Mouse (Mus musculus): ENCODE data around the gene Ppih. TPM values are rescaled to one million over a fixed set of nuclear protein-coding genes. Genes with fewer than 3 reads are reported as not detected.
A peak's percentile ranks its signal among the peaks of the same experiment; 100 is the strongest.

The Ppih gene
- polyA plus RNA-seq, 1 experiment: 17.0 TPM

DNA sequence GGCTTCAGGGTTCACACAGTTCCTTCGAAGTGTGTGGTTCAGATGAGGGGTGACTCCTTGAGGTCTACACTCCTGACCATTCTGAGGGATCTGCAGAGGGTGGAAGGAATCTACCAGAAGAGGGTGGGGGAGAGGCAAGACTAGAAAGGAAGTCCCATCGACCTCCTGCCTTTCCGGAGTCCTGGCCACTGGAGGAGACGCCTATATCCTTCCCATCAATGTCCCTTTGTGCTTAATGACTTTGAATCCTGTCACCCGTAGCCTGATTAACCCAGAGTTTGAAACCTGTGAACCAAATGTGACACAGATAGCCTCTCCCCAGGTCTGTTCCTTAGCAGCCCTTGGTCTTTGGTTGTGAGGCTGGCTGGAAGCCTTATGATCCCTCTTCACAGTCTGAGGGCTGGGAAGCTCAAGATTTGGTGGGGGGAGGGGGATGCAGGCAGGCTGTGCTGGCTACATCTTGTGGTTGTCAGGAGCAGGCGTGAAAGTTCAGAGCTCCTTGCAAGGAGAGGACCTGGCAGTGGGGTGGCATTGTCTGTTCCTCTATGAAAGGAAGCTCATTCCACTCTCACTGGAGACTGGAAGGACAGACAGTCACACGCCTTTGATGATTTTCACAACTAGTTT lies 59.1 kb downstream of the Ppih start:
- peaks cover 32% of the 10 kb centered on the region for H3K4me1 ChIP-seq (ENCODE audit: control insufficient read depth, insufficient read depth, insufficient read length, low read length)
- no peak overlapping the region; the same call in 1 of the 2 replicates for H3K4me3 ChIP-seq (ENCODE audit: insufficient read depth, low read depth, low read length)
- H3K27ac ChIP-seq (replicated peaks; ENCODE audit: low read depth, low read length): peak overlapping the region; percentile 99

DNA sequence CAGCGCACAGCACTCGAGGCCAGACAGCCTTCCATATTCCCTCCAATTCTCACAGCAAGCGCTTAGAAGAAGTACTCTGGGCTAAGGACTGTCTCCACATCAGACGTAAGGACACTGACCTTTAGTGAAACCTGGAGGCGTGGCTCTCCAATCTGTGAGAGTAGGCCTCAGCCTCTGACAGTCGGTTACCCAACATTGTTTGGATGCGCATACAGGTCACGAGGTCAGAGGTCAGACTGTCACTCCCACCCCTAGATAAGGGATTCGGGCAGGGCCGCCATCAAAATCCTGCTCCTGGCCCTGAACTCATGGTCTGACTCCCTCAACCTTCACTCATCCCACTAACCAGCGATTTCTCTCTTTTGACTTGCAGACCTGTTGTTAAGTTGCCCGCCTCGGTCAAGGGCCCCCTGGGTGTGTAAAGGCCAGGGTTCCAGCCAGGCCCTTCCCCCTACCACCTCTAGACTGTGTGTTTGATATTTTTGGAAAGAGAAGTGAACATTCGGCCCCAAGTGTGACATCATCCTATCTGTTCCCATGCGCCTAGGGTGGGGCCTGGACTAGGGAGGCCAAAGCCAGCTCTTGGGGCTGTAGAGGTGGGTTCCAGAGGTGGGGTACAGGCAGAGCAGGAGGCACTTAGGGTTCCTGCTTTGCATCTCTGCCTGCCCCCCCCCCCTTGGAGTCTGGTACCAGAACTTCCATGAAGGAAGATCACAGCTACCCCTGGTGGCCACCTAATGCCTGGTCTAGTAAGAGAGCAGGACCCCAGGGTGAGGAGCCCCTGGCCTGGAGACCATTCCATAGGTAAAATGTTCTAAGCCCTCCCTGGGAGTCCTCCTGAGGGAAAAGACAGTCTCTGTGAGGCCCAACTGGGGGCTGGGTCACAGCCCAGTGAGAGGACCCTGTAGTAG lies 60.7 kb downstream of the Ppih start:
- no peak overlapping the region for H3K4me3 ChIP-seq (ENCODE audit: insufficient read depth, low read depth, low read length)
- peaks cover 32% of the 10 kb centered on the region for H3K4me1 ChIP-seq (ENCODE audit: control insufficient read depth, insufficient read depth, insufficient read length, low read length)
- peak overlapping the region; percentile 73 for H3K27ac ChIP-seq (replicated peaks; ENCODE audit: low read depth, low read length)

DNA sequence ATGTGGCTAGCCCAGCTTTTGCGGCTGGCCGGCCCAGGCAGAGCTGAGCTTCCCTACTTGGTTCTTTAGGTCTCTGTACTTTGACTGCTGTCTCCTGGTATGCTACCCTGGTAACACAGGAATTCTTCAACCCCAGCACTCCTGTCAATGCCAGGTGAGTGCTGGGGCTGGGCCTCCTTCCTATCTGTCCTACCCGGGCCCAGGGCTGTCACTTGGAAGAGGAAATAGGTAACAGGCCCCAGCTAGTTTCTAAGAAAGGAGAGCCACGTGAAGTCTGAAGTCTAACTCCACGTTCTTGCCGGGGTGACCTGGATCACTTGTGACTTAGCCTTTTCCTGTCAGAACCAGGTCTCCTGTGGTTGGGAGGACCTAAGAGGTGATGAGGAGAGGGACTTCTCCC lies 63.3 kb downstream of the Ppih start:
- H3K4me1 ChIP-seq (ENCODE audit: control insufficient read depth, insufficient read depth, insufficient read length, low read length): peaks cover 26% of the 10 kb centered on the region
- no peak overlapping the region for H3K4me3 ChIP-seq (ENCODE audit: insufficient read depth, low read depth, low read length)
- peak overlapping the region; percentile 48 for H3K27ac ChIP-seq (replicated peaks; ENCODE audit: low read depth, low read length)

DNA sequence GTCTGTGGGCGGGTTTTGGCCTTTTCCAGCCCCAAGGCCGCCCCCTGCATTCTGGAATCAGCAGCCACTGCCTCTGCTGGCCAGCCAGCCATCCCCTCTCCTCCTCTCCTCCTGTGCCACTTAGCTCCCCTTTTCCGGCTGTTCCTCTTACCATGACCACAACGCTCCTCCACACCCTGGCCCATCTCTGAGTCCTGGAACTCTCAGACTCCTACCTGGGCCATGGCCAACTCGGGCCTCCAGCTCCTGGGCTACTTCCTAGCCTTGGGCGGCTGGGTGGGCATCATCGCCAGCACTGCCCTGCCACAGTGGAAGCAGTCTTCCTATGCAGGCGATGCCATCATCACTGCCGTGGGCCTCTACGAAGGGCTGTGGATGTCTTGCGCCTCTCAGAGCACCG lies 65.0 kb downstream of the Ppih start, which contains the start of gene Cldn19:
Cldn19 (plus strand) TSS at position 64 of the 400 bp plus-strand sequence.
- no peak within 1 kb of the TSS for H3K4me3 ChIP-seq (ENCODE audit: insufficient read depth, low read depth, low read length)
- H3K4me1 ChIP-seq (ENCODE audit: control insufficient read depth, insufficient read depth, insufficient read length, low read length): peaks cover 20% of the 10 kb centered on the region
- H3K27ac ChIP-seq (replicated peaks; ENCODE audit: low read depth, low read length): no peak within 1 kb of the TSS

DNA sequence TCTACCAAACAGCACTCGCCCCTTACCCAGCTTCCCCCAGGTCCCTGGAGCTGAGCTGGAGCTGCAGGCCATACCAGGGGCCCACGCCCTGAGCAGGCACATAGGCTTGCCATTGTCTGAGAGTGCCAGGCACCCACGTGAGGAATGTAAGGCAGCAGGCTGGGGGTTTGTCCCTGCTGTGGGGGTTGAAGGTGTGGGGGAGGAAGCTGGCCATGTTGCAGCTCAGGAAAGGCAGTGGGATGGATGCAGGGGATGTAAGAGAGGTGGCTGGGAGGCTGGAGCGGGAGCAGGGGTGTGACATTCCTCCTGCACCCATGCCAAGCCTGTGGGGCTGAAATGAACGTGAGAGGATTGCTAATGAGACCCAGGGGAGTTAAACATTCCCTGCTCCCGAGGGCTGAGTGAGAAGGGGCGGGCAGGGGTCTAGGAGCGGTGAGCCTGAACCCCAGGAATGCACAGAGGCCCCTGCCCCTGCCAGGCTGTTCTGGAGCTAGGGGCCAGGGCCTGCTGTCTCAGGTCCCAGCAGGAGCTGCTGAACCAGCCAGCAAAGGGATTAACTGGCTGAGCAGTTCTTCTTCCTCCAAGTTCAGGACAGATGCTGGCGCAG lies 66.2 kb downstream of the Ppih start:
- H3K4me3 ChIP-seq (ENCODE audit: insufficient read depth, low read depth, low read length): no peak overlapping the region
- H3K27ac ChIP-seq (replicated peaks; ENCODE audit: low read depth, low read length): no peak overlapping the region
- H3K4me1 ChIP-seq (ENCODE audit: control insufficient read depth, insufficient read depth, insufficient read length, low read length): peaks cover 14% of the 10 kb centered on the region

DNA sequence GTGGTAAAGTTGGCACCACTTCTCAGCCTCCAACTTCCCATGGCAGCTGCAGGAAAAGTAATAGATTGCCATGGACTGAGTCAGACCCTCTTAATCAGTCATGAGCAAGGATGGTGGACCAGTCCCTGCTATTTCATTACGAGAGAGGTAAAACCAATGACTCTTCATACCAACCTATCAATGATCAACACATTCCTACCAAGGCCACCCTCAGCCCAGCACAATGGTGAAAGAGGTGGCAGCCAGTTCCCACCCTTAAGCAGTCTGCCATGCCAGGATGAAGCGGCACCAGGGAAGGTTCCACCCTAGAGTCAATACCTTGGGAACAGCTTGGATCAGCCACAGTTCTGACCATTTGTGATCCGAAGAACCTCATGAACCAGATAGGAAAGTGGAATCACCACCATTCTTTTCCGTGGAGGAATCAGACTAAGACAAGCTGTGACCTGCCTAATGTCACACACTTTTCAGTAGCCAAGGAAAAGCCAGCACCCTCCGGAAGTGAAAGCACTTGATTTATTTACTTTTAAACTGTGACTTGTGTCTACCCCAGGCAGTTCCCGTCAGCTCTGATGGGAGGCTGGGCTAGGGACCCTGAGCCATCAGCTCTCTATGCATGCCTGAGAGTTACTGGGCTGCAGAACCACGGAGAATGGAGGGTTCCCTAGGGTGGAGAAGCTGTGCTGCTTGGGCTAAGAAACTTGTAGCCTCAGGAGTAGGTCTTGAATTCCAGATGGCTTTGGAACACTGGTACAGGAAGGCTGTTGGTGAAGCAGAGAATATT lies 68.1 kb downstream of the Ppih start:
- no peak overlapping the region for H3K4me3 ChIP-seq (ENCODE audit: insufficient read depth, low read depth, low read length)
- no peak overlapping the region for H3K27ac ChIP-seq (replicated peaks; ENCODE audit: low read depth, low read length)
- peaks cover 4% of the 10 kb centered on the region; the same call in 1 of the 2 replicates for H3K4me1 ChIP-seq (ENCODE audit: control insufficient read depth, insufficient read depth, insufficient read length, low read length)

Other genes starting within 250 kb of the Ppih start
- gene Slc2a1, start 211.8 kb downstream of the Ppih start, polyA plus RNA-seq (2012; ENCODE audit: insufficient read depth, insufficient read length, missing spikeins): 2.8 and 7.4 TPM in 2 replicates
- 16.2 and 24.1 TPM in 2 replicates for gene Zfp691, start 146.4 kb downstream of the Ppih start, polyA plus RNA-seq (2012; ENCODE audit: insufficient read depth, insufficient read length, missing spikeins)
- not detected in 2 replicates for gene Ermap, start 130.5 kb downstream of the Ppih start, polyA plus RNA-seq (2012; ENCODE audit: insufficient read depth, insufficient read length, missing spikeins)
- 30.6 and 38.8 TPM in 2 replicates for gene Svbp, start 125.2 kb downstream of the Ppih start, polyA plus RNA-seq (2012; ENCODE audit: insufficient read depth, insufficient read length, missing spikeins)
- not detected in 2 replicates for gene Tmem269, start 102.3 kb downstream of the Ppih start, polyA plus RNA-seq (2012; ENCODE audit: insufficient read depth, insufficient read length, missing spikeins)
- 4.3 and 6.8 TPM in 2 replicates for gene AU022252, start 87.8 kb downstream of the Ppih start, polyA plus RNA-seq (2012; ENCODE audit: insufficient read depth, insufficient read length, missing spikeins)
- gene P3h1, start 87.6 kb downstream of the Ppih start, polyA plus RNA-seq (2012; ENCODE audit: insufficient read depth, insufficient read length, missing spikeins): 5.7 and 6.5 TPM in 2 replicates
- 0.46 TPM in 1 of 2 replicates, not detected in the other for gene Cldn19, start 65.1 kb downstream of the Ppih start, polyA plus RNA-seq (2012; ENCODE audit: insufficient read depth, insufficient read length, missing spikeins)
- 573 and 1,023 TPM in 2 replicates for gene Ybx1, start 25.9 kb downstream of the Ppih start, polyA plus RNA-seq (2012; ENCODE audit: insufficient read depth, insufficient read length, missing spikeins)
- 0.87 TPM in 1 of 2 replicates, not detected in the other for gene Ccdc30, start 95.0 kb upstream of the Ppih start, polyA plus RNA-seq (2012; ENCODE audit: insufficient read depth, insufficient read length, missing spikeins)
- 44.7 and 46.7 TPM in 2 replicates for gene Ppcs, start 101.9 kb upstream of the Ppih start, polyA plus RNA-seq (2012; ENCODE audit: insufficient read depth, insufficient read length, missing spikeins)
- 0.99 TPM in 1 of 2 replicates, not detected in the other for gene Zmynd12, start 102.3 kb upstream of the Ppih start, polyA plus RNA-seq (2012; ENCODE audit: insufficient read depth, insufficient read length, missing spikeins)
- not detected in 2 replicates for gene Rimkla, start 172.1 kb upstream of the Ppih start, polyA plus RNA-seq (2012; ENCODE audit: insufficient read depth, insufficient read length, missing spikeins)
- gene Foxj3, start 216.5 kb upstream of the Ppih start, polyA plus RNA-seq (2012; ENCODE audit: insufficient read depth, insufficient read length, missing spikeins): 9.8 and 14.9 TPM in 2 replicates
- gene Frg2f1, start 219.0 kb upstream of the Ppih start, polyA plus RNA-seq (2012; ENCODE audit: insufficient read depth, insufficient read length, missing spikeins): 7.4 and 10.9 TPM in 2 replicates

All from brown adipose tissue, adult 24 weeks (tissue).